Mouse (Mus musculus) heart, adult 8-10 months (tissue): ENCODE data around the gene Hoxa9. TPM values are rescaled to one million over a fixed set of nuclear protein-coding genes. Genes with fewer than 3 reads are reported as not detected.
A peak's percentile ranks its signal among the peaks of the same experiment; 100 is the strongest.

ENCODE experiments used
- DNase-seq: peaks from one replicate; pipeline ENCODE4 v3.0.0; 2022; ENCODE audit warnings: low spot score
- total RNA-seq, 4 experiments: library from RNA; stranded (reverse); gene quantifications; 2 replicates each; pipeline ENCODE4 v1.2.4; 2022

Gene Hoxa9
- total RNA-seq, 4 experiments from 2014 or later = not detected

- no peak for DNase-seq
Observed at GRCm38 (mm10) chr6:52216691-52217458, 14.0 kb downstream of the Hoxa9 start.

GRCm38 (mm10) chr6:52215771-52216535 lies 14.9 kb downstream of the Hoxa9 start:
- no peak for DNase-seq

GRCm38 (mm10) chr6:52215070-52215469 lies 15.8 kb downstream of the Hoxa9 start:
- no peak for DNase-seq

- DNase-seq = no peak
Observed at GRCm38 (mm10) chr6:52214271-52214670, 16.6 kb downstream of the Hoxa9 start.

- DNase-seq = no peak
Observed at GRCm38 (mm10) chr6:52213119-52213986, 17.5 kb downstream of the Hoxa9 start, which contains the start of the genes Hoxa3 and Gm28308. Gene Hoxa3, minus strand, starts transcription at chr6:52213336. Gene Gm28308, minus strand, starts transcription at chr6:52213339.

- DNase-seq = no peak
Observed at GRCm38 (mm10) chr6:52212556-52213118, 18.3 kb downstream of the Hoxa9 start.

- no peak for DNase-seq
Observed at GRCm38 (mm10) chr6:52211961-52212360, 18.9 kb downstream of the Hoxa9 start.

GRCm38 (mm10) chr6:52211170-52211935 lies 19.5 kb downstream of the Hoxa9 start:
- DNase-seq = peak; percentile 49

- no peak for DNase-seq
Observed at GRCm38 (mm10) chr6:52209685-52210046, 21.2 kb downstream of the Hoxa9 start.

- DNase-seq = no peak
Observed at GRCm38 (mm10) chr6:52208868-52209684, 21.8 kb downstream of the Hoxa9 start.

GRCm38 (mm10) chr6:52208072-52208867 lies 22.6 kb downstream of the Hoxa9 start, which contains the start of gene Hoxa6:
Gene Hoxa6, minus strand, starts transcription at chr6:52208722.
- DNase-seq = no peak

- no peak for DNase-seq
Observed at GRCm38 (mm10) chr6:52207684-52207976, 23.3 kb downstream of the Hoxa9 start.

- DNase-seq = no peak
Observed at GRCm38 (mm10) chr6:52206882-52207683, 23.8 kb downstream of the Hoxa9 start.

GRCm38 (mm10) chr6:52205638-52206621 lies 25.0 kb downstream of the Hoxa9 start:
- no peak for DNase-seq

- DNase-seq = no peak
Observed at GRCm38 (mm10) chr6:52205221-52205620, 25.7 kb downstream of the Hoxa9 start.

GRCm38 (mm10) chr6:52204050-52204752 lies 26.7 kb downstream of the Hoxa9 start, which contains the start of gene Hoxa5:
Gene Hoxa5, minus strand, starts transcription at chr6:52204587.
- DNase-seq = peak; percentile 58
